Mouse (Mus musculus) macrophage (primary cell): ENCODE data around the gene Srrm4. TPM values are rescaled to one million over a fixed set of nuclear protein-coding genes. Genes with fewer than 3 reads are reported as not detected.

Experiments used
- H3K27ac ChIP-seq: fragments of 350-480 bp; formaldehyde crosslinking; 2 replicates; pipeline ENCODE4 v1.9.0; 2021
- H3K36me3 ChIP-seq: fragments of 350-480 bp; formaldehyde crosslinking; 2 replicates; pipeline ENCODE4 v1.9.0; 2021; ENCODE audit errors: inconsistent target
- H3K4me3 ChIP-seq: fragments of 350-480 bp; formaldehyde crosslinking; 2 replicates; pipeline ENCODE4 v1.9.0; 2021; ENCODE audit errors: inconsistent target
- H3K79me2 ChIP-seq: fragments of 350-480 bp; formaldehyde crosslinking; 2 replicates; pipeline ENCODE4 v1.9.0; 2021; ENCODE audit errors: inconsistent target
- WGBS: methylation state at CpG from one replicate; pipeline ENCODE4 v1.1.7; 2026; ENCODE audit warnings: inconsistent platforms; ENCODE audit not compliant: missing documents; 5-methylcytosine and 5-hydroxymethylcytosine counted together
- polyA plus RNA-seq: library from polyadenylated mRNA; stranded (reverse); fragments of 250-400 nt; gene quantifications from 3 replicates; pipeline ENCODE4 v1.2.4, GENCODE M21; 2018; ENCODE audit warnings: inconsistent platforms

Gene Srrm4
- polyA plus RNA-seq, 1 experiment from 2014 or later, result not detected

DNA sequence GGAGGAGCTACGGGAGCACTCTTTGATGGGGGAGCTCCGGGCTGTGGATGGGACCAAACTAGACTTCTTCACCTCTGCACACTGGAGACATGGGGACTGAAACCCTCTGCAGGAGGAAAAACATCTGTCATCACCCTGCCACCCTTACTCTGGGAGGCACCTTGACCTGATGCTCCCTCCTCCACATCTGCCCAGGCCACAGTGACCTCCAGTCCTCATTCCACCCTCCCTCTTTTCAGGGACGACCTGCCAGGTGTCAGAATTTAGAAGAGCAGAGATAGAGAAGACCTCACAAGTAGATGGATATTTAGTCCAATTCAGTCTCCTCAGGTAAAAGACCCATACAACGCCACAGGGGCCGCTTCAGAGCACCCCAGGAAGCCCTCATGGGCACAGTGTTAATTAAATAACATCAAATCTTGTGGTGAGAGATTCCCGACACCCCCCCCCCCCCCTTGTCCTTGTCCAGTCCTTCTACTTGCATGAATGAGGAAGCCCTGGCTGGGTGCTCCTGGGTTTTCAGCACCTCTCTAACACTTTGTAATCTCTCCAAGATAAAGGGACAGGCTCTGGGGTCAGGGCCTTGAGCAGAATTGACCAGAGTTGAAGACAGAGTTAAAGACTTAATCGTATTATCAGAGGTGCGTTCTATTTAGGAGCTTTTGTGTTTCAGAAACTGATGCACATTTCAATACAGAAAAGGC lies 141.9 kb downstream of the Srrm4 start:
- WGBS, result 57% methylated on average over 8 of the region's 8 CpGs

GRCm38 (mm10) chr5:116448409-116449191 lies 143.0 kb downstream of the Srrm4 start:
- no peaks in the 10 kb centered on the region for H3K79me2 ChIP-seq
- WGBS, result 15% methylated on average over 9 of the region's 11 CpGs
- H3K36me3 ChIP-seq, result no peaks in the 10 kb centered on the region
- H3K27ac ChIP-seq, result no peak overlapping the region
- H3K4me3 ChIP-seq, result no peak overlapping the region

More for the DNA sequence above, 141.9 kb downstream of the Srrm4 start:
- H3K79me2 ChIP-seq, result no peaks in the 10 kb centered on the region
- H3K4me3 ChIP-seq, result no peak overlapping the region
- no peak overlapping the region for H3K27ac ChIP-seq
- no peaks in the 10 kb centered on the region for H3K36me3 ChIP-seq

DNA sequence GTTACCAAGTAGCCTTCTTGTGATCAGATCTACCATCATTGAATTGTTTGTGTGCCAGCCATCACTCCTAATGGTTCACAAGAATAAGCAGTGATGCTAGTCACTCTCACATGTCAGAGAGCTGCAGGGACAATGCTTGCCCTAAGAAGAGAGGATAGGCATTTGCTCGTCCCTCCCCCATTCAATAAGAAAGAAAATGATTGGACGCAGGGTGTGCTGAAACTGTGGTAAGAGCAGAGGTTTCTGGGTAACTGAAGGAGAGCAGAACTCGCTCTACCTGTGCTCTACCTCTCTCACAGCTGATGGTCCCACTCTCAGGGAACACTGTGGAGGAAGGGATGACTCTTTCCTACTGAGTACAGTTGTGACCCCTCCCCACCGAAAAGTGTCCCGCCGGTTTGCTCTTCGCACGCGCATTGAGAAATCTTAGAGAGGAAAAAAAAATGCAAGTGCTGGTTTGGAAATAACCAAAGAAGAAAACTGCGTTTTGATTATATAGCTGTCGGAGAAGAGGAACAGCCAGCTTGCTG lies 143.7 kb downstream of the Srrm4 start:
- WGBS, result 47% methylated on average over 11 of the region's 11 CpGs
- Histone ChIP-seq H3K27ac (no peak overlapping the region), H3K4me3 (no peak overlapping the region), H3K36me3 (no peaks in the 10 kb centered on the region), H3K79me2 (no peaks in the 10 kb centered on the region)

DNA sequence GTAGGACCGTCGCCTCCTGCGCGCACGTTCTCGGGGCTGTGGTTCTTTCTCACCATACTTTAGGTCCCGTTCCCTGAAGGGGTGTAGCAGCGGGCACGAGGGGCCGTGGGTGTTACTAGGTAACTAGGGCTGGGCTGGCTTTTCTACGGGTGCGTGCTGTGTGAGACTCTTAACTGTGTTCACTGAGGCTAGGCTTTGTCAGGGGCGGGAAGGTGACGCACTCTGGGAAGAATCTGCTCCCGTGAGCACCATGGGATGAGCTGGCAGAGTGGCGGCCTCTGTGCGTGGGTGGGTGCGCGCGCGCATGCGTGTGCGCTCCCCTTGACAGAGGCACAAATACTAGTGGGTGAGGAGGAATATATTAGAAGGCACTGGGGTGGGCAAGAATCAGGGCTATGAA lies 145.1 kb downstream of the Srrm4 start:
- no peaks in the 10 kb centered on the region for H3K36me3 ChIP-seq
- H3K79me2 ChIP-seq, result no peaks in the 10 kb centered on the region
- no peak overlapping the region for H3K27ac ChIP-seq
- H3K4me3 ChIP-seq, result no peak overlapping the region
- WGBS, result 67% methylated on average over 23 of the region's 23 CpGs

GRCm38 (mm10) chr5:116445634-116446367 lies 145.8 kb downstream of the Srrm4 start:
- Histone ChIP-seq H3K79me2 (no peaks in the 10 kb centered on the region), H3K36me3 (no peaks in the 10 kb centered on the region), H3K27ac (no peak overlapping the region), H3K4me3 (no peak overlapping the region)
- WGBS, result 70% methylated on average over 10 of the region's 10 CpGs

DNA sequence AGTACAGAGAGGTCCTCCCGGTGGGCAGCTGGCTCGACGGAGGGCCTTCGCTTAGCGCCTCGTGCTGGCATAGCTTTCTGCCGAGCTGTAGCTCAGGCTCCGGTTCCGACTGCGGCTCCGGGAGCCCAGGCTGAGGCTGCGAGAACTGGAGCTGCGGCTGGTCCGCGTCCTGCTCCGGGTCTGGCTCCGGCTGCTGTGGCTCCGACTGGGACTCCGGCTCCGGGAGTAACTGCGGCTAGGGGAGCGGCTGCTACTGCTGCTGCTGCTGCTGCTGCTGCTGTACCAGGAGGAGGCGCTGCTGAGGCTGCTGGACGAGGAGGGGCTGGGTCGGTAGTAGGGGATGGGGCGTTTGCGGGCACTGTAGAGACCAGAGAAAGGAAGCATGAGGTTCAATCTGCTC lies 147.1 kb downstream of the Srrm4 start:
- 69% methylated on average over 27 of the region's 27 CpGs for WGBS
- H3K27ac ChIP-seq, result no peak overlapping the region
- H3K36me3 ChIP-seq, result no peaks in the 10 kb centered on the region
- no peaks in the 10 kb centered on the region for H3K79me2 ChIP-seq
- H3K4me3 ChIP-seq, result no peak overlapping the region

DNA sequence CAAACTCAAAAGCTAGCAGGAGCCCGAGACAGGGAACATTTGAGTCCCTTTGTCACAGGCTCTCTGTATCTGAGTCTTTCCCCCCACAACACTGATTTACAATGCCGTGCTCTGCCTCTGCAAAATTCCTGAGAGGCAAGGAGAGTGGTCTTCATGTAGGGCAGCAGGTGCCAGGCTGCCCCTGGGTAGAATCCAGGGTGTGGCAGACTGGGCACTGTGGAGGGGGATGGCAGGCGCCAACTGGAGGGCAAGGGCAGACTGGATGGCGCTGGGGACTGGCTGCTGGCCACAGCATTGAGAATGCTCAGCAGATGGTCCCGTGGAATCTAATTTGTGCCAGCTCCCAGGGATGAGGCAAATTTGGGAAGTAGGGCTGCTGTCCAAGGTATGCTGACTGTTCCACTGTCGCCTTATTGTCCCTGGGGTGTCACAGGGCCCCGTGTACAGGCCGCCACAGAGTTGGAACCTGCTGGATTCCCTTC lies 148.1 kb downstream of the Srrm4 start:
- Histone ChIP-seq H3K79me2 (no peaks in the 10 kb centered on the region), H3K4me3 (no peak overlapping the region), H3K36me3 (no peaks in the 10 kb centered on the region), H3K27ac (no peak overlapping the region)
- WGBS, result 84% methylated on average over 8 of the region's 8 CpGs

GRCm38 (mm10) chr5:116442697-116443458 lies 148.7 kb downstream of the Srrm4 start:
- WGBS, result 91% methylated on average over 7 of the region's 7 CpGs

DNA sequence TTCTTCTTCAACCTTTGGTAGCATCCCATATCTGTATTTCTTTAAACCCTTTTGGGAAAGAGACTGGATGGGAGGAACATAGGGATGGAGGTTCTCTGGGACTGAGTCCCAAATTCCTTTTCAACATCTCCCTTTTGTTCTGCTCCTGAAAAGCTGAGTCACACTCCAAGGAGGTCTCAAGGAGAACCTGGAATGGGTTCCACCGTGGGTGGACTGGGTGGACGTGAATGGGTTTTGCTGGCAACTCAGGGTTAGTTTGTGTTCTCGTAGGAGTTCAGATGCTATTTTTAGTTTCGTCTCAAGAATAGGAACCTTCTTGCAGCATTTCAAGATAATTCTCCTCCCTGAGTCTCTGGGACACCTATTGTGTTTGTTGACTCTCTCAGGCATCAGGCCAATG lies 151.4 kb downstream of the Srrm4 start:
- no peak overlapping the region for H3K4me3 ChIP-seq
- H3K79me2 ChIP-seq, result no peaks in the 10 kb centered on the region
- no peak overlapping the region for H3K27ac ChIP-seq
- WGBS, result 57% methylated on average over 4 of the region's 4 CpGs
- H3K36me3 ChIP-seq, result no peaks in the 10 kb centered on the region

More at GRCm38 (mm10) chr5:116442697-116443458, 148.7 kb downstream of the Srrm4 start:
- H3K36me3 ChIP-seq, result no peaks in the 10 kb centered on the region
- no peak overlapping the region for H3K4me3 ChIP-seq
- H3K79me2 ChIP-seq, result no peaks in the 10 kb centered on the region
- H3K27ac ChIP-seq, result no peak overlapping the region

- WGBS, result 47% methylated on average over 4 of the region's 4 CpGs
- Histone ChIP-seq H3K79me2 (no peaks in the 10 kb centered on the region), H3K36me3 (no peaks in the 10 kb centered on the region), H3K27ac (no peak overlapping the region), H3K4me3 (no peak overlapping the region)
Observed at GRCm38 (mm10) chr5:116438328-116438727, 153.3 kb downstream of the Srrm4 start.

- no peaks in the 10 kb centered on the region for H3K36me3 ChIP-seq
- H3K4me3 ChIP-seq, result no peak overlapping the region
- no peak overlapping the region for H3K27ac ChIP-seq
- H3K79me2 ChIP-seq, result no peaks in the 10 kb centered on the region
Observed at GRCm38 (mm10) chr5:116436117-116436516, 155.5 kb downstream of the Srrm4 start.

GRCm38 (mm10) chr5:116434976-116435850 lies 156.4 kb downstream of the Srrm4 start:
- Histone ChIP-seq H3K79me2 (no peaks in the 10 kb centered on the region), H3K36me3 (no peaks in the 10 kb centered on the region), H3K4me3 (no peak overlapping the region), H3K27ac (no peak overlapping the region)
- WGBS, result 86% methylated on average over 13 of the region's 13 CpGs

DNA sequence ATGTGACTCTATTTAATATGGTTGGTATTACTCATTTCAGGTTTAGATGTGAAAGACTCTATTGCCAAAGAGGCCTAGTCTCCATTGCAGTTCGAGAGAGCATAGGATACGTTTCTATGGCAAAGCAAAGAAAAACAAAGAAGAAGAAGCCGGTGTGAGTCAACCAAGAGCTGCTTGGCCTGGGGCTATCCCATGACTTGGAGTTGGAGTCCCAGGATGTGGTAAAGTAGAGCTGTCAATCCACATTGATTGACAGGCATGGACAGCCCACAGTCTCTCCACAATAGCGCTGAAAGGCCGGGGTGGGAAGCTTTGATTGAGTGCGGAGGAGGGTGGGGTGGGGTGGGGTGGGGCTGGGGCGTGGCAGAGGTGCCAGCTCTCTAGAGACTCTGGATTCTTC lies 158.7 kb downstream of the Srrm4 start:
- Histone ChIP-seq H3K36me3 (no peaks in the 10 kb centered on the region), H3K79me2 (no peaks in the 10 kb centered on the region), H3K27ac (no peak overlapping the region), H3K4me3 (no peak overlapping the region)
- 89% methylated on average over 7 of the region's 7 CpGs for WGBS
